Mouse (Mus musculus) adrenal gland, adult 18-20 months (tissue): Measurements from ENCODE around the gene Ddx19a. TPM values are rescaled to one million over a fixed set of nuclear protein-coding genes. Genes with fewer than 3 reads are reported as not detected.
"Not testable (repeated sequence)": the region's sequence is repeated elsewhere in the genome, so short reads cannot be mapped to it uniquely, and the experiment has no call there.

Experiments used
- DNase-seq, 2 experiments: peaks; one replicate each; pipeline ENCODE4 v3.0.0; 2021 to 2022; ENCODE audit warnings: low spot score in 2 of 2
- microRNA-seq, 2 experiments: library from miRNA; unstranded; fragments of <30 nt; microRNA quantifications; one replicate each; pipeline ENCODE4 v1.2.0; 2021; ENCODE audit warnings: borderline number of aligned reads in 2 of 2
- total RNA-seq, 2 experiments: library from RNA; stranded (reverse); gene quantifications; 1 replicate in 1 of 2; 2 replicates in 1 of 2; pipeline ENCODE4 v1.2.3; 2021

Ddx19a gene
- total RNA-seq, 2 experiments from 2014 or later, result 37.2 to 37.3 TPM

GRCm38 (mm10) chr8:110938882-110939589 lies 58.6 kb downstream of the Ddx19a start:
- DNase-seq, result no peak

- DNase-seq, result no peak
Measured at GRCm38 (mm10) chr8:110936217-110936616, 61.4 kb downstream of the Ddx19a start.

GRCm38 (mm10) chr8:110933272-110933671 lies 64.3 kb downstream of the Ddx19a start:
- no peak for DNase-seq

DNA sequence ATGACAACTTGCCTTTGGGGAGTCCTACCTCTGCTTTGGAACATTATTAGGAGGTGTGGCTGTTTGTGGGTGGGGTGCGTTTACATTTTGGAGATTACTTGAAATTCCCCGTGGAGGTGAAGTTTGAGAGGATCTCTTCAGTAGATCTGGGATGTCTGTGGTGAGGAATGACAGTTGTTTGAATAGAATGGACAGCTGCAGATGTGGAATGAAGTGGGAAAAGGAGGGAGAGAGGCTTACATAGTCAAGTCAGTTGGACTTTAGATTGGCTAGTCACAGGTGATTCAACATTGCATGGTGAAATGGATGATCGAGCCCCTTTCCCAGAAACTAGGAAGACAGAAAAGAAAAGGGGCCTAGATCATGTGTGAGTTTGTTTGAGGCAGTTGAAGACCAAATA lies 65.2 kb downstream of the Ddx19a start:
- DNase-seq, result no peak

DNA sequence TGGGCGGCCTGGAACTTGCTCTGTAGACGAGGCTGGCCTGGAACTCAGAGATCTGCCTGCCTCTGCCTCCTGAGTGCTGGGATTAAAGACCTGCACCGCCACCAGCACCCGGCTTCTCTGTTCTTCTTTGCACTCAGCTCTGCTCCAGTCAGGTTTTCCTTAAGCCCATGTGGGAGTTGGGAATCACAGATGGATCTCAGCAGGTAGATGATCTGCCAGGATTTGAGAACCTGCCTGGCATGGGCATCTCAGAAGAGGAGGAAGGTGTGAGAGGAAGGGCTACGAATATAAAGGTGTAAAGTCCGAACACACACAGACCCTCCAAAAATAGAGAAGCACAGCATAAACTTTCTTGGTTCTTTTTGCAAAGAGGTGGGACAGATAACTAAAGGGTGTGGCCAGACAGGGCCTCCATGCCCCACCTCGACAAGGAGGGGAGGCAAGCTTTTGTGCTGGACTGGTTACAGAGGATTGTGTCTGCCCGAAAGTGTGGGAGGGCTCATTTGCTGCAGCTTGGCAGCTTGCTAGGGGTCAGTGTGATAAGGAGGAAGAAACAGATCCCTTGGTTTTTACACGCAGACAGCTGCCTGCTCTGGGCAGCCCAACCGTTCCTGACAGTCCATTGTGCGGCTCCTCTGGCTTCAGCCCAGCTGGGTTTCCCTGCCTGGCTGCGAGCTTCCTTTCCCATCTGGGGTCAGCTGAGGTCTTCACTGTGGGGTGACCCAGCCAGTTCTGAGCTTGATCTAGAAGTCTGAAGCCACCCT lies 66.2 kb downstream of the Ddx19a start:
- peak in 1 of 2 experiments; percentile 46 for DNase-seq

DNA sequence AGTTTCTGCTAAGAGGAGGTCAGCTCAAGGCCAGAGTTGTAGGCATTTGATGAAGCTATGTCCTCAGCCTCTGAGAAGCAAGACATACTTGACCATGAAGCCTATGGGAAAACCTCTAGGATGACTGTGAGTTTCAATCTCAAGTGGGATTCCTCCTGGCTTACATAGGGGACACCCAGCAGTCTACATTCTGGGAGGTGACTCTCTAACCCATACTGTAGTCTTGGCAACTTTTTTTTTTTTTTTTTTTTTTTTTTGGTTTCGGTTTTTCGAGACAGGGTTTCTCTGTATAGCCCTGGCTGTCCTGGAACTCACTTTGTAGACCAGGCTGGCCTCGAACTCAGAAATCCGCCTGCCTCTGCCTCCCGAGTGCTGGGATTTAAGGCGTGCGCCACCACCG lies 67.9 kb downstream of the Ddx19a start:
- not testable (repeated sequence) for DNase-seq

DNA sequence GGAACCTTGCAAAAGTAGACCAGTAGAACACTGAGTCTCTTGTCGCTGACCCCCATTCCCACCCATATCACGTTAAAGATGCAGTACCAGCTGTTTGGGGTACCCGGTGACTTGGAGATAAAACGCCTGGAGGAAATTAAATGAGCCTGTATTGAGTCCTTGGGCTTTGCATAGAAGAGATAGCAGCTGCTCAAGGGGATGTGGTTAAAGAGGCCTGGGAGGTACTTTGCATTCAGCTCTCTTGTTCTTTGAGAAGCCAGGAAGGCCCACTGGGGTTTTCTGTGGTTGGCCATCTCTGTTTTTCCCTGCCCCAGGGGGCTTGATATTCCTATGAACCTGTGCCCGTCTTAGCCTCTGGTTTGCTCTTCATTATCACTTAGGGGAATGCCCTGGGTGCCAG lies 68.5 kb downstream of the Ddx19a start:
- no peak for DNase-seq

- no peak for DNase-seq
Measured at GRCm38 (mm10) chr8:110928435-110928834, 69.2 kb downstream of the Ddx19a start.

- DNase-seq, result no peak
Measured at GRCm38 (mm10) chr8:110926690-110927089, 70.9 kb downstream of the Ddx19a start.

DNA sequence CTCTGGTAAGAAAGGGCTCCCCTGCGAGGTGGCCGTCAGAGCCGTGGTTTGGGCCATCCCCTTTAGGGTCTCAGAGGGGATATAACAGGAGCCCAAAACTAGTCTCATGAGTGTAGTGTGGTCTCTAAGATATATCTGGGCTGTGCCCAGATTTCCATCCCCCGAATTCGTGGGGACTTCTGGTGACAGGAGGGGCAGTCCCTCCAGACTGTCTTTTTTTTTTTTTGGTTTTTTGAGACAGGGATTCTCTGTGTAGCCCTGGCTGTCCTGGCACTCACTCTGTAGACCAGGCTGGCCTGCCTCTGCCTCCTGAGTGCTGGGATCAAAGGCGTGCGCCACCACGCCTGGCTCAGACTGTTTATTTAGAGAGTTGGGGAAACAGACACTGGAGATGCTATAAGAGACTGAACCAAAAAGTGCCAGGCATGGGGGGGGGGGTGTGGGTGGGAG lies 71.9 kb downstream of the Ddx19a start:
- DNase-seq, result no peak

Small RNA genes within 50 kb of the gene (microRNA-seq; reads per million reads assigned to microRNA genes)
- gene Gm24103 (0 reads per million in 2 experiments), gene Mir3473d (0 reads per million in 2 experiments)

Other genes starting within 250 kb of the Ddx19a start
- 10 to 100 TPM; 18.0 to 86.4 TPM for gene Il34, start 191.9 kb downstream of the Ddx19a start, total RNA-seq
- gene Cog4, start 151.2 kb downstream of the Ddx19a start, total RNA-seq, result 10 to 100 TPM; 78.4 to 92.3 TPM
- 10 to 100 TPM; 54.0 to 65.8 TPM for gene Sf3b3, start 151.0 kb downstream of the Ddx19a start, total RNA-seq
- 1 to 10 TPM; 8.3 to 8.7 TPM for gene Fuk, start 95.3 kb downstream of the Ddx19a start, total RNA-seq
- gene St3gal2, start 77.9 kb downstream of the Ddx19a start, total RNA-seq, result 10 to 100 TPM; 16.0 to 18.1 TPM
- 10 to 100 TPM in 1 of 2 experiments, 1 to 10 TPM in 1; 9.4 to 10.0 TPM for gene Ddx19b, start 34.0 kb upstream of the Ddx19a start, total RNA-seq
- 100 to 1,000 TPM in 1 of 2 experiments, 10 to 100 TPM in 1; 81.9 to 140 TPM for gene Aars, start 35.3 kb upstream of the Ddx19a start, total RNA-seq
- not detected for gene Exosc6, start 58.5 kb upstream of the Ddx19a start, total RNA-seq
- gene Clec18a, start 94.6 kb upstream of the Ddx19a start, total RNA-seq, result not detected
- gene Pdpr, start 96.8 kb upstream of the Ddx19a start, total RNA-seq, result 10 to 100 TPM; 42.5 TPM